Comparison of ENCODE assay signal across 12 mouse cellular contexts in genomic region chr19:28394826-28395583, GRCm38 (mm10).
DNase-seq lines count a peak whose midpoint lies in the region.
"Had no signal": no experiment of that assay in that cellular context is flagged by ENCODE, and none has a peak within 500 bp of the region (broad histone marks: within the 10 kb centered on the region; RNA-seq: fewer than 3 reads in every experiment).

No protein-coding gene starts in this region.

- no peak overlapping the region for H3K4me3 ChIP-seq in hindbrain, embryonic 10.5 days
- H3K4me3 ChIP-seq: stomach, embryonic 15.5 days had no signal

- no peaks in the 10 kb centered on the region for H3K9me3 ChIP-seq in hindbrain, embryonic 10.5 days
- H3K9me3 ChIP-seq: stomach, embryonic 15.5 days had no signal

- peak; percentile 20 to 37 for DNase-seq in cerebellum, postnatal 14 days
- no peak for DNase-seq in cerebellum, adult 8-10 months
- DNase-seq in brain, adult 2 months (ENCODE audit: low read depth, low spot score), result peak; percentile 39
- no peak for DNase-seq in hindbrain, embryonic 10.5 days (ENCODE audit: low spot score)
- DNase-seq in layer of hippocampus, postnatal 36 days, result peak; percentile 43 to 54
- no peak for DNase-seq in adrenal gland, adult 18-20 months (ENCODE audit: low spot score in 2 of 2)
- no peak for DNase-seq in right cerebral cortex, adult 2 months (ENCODE audit: low spot score in 2 of 2)
- DNase-seq in thymus, postnatal 36 days, result no peak
- DNase-seq: adrenal gland, postnatal 36 days; gastrocnemius, postnatal 36 days; kidney, postnatal 14 days had no signal

- no peaks in the 10 kb centered on the region for H3K36me3 ChIP-seq in hindbrain, embryonic 10.5 days
- H3K36me3 ChIP-seq: stomach, embryonic 15.5 days had no signal

- peak overlapping the region; percentile 59 for H3K27ac ChIP-seq in hindbrain, embryonic 10.5 days
- H3K27ac ChIP-seq: stomach, embryonic 15.5 days had no signal

- peaks cover 13% of the 10 kb centered on the region for H3K4me1 ChIP-seq in hindbrain, embryonic 10.5 days (replicated peaks)
- H3K4me1 ChIP-seq: stomach, embryonic 15.5 days had no signal

- no peaks in the 10 kb centered on the region for H3K27me3 ChIP-seq in hindbrain, embryonic 10.5 days (ENCODE audit: insufficient read depth, poor library complexity, severe bottlenecking)
- H3K27me3 ChIP-seq: stomach, embryonic 15.5 days had no signal

- WGBS in hindbrain, embryonic 10.5 days, result 57% methylated on average over 12 of the region's 12 CpGs

Comparison
In these comparisons a context has a peak if more than half of its experiments do, and no peak if none do; other contexts are left out.
1. DNase-seq: peak in cerebellum, postnatal 14 days (2 of 2), brain, adult 2 months (single experiment) and layer of hippocampus, postnatal 36 days (2 of 2); none in cerebellum, adult 8-10 months (single experiment), hindbrain, embryonic 10.5 days (single experiment), adrenal gland, adult 18-20 months (0 of 2), right cerebral cortex, adult 2 months (0 of 2) and thymus, postnatal 36 days (0 of 2).